Mouse (Mus musculus) left cerebral cortex, adult 11 months (tissue): ENCODE results near the gene P2rx5.
A peak's percentile ranks its signal among the peaks of the same experiment; 100 is the strongest.

Experiments used
- DNase-seq: peaks from one replicate; pipeline ENCODE4 v3.0.0; 2022; ENCODE audit warnings: low spot score

The P2rx5 gene

GRCm38 (mm10) chr11:73176186-73176585, 16.0 kb downstream of the P2rx5 start:
- DNase-seq: no peak

- peak; percentile 93 for DNase-seq
These were observed 16.6 kb downstream of the P2rx5 start, which contains the start of the genes Emc6 and Tax1bp3 for GRCm38 (mm10) chr11:73176608-73177508. Emc6 (minus strand) TSS chr11:73177037. Tax1bp3 (plus strand) TSS chr11:73177083.

DNA sequence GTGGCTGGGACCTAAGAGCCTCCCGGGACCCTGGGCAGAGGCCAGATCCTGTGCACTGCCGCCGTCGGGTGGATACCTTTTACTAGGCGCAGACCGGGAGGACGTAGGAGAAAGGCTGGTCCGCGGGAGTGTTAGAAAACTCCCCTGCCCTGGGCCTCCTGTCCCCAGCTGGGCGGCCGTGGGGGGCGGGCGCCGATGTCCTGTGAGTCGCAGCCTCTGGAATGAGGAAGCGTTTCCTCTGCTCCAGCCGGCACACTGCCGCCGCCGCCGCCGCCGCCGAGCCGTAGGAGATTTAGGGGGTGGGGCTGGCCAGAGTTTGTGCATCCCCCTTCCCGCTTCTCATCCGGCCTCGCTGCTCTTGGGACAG, 17.3 kb downstream of the P2rx5 start:
- no peak for DNase-seq

GRCm38 (mm10) chr11:73177895-73178294, 17.7 kb downstream of the P2rx5 start:
- DNase-seq: no peak

DNA sequence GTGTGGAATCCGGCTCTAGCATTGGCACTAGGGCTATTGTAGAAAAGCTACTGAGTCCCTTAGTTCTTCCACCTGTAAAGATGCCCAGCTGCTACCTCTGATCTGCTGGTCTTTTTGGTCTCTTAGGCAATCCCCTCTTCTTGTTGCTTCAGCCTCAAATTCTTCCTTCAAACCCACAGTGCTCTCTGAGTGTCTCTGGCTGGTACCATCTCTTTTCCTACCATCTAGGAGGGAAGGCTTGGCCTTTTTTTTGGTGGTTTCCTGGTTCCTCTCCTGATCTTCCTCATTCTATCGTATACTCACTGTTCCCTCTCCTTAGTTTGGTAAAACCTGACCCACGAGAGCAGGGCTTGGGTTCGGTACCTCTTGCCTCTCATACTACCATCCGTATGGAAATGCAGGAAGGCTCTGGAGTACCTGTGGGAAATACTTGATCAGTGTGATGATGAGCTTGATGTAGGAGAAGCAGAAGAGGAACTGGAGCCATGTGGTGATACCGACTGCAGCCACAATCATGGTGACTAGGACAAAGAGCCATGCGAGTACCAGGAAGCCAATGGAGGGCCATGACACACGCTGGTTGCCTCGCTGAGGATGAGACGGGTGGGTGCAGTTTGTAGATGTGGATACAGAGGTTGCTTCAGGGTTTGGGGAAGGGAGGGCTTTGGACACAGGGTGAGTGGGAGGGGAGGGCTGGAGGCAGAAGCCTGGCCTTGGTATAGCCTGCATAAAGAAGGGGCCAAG, 25.8 kb downstream of the P2rx5 start:
- DNase-seq: no peak

DNA sequence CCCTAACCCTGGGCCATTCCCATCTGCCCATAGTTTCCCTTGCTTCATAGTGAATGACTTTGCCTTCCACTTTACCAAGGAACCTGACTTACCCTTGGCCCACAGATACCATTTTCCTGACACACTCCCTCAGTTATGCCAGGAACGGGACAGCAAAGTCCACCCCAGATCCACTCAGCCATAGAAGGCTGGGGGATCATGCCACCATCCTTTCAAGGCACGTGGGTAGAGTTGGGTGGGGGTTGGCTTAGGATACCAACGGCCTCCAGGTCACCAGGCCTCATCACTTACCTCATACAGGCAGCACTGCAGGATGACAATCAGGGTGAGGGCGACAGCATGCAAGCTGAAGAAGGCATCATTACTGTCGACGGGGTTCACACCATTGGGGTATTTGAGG, 27.0 kb downstream of the P2rx5 start:
- no peak for DNase-seq

GRCm38 (mm10) chr11:73193047-73193446, 32.8 kb downstream of the P2rx5 start:
- DNase-seq: no peak

GRCm38 (mm10) chr11:73194444-73194843, 34.2 kb downstream of the P2rx5 start:
- no peak for DNase-seq

- no peak for DNase-seq
These were observed 38.0 kb downstream of the P2rx5 start for GRCm38 (mm10) chr11:73198190-73198589.

- peak; percentile 88 for DNase-seq
These were observed 38.5 kb downstream of the P2rx5 start, which contains the start of gene Ctns for GRCm38 (mm10) chr11:73198603-73199229. Ctns (minus strand) TSS chr11:73199042.

- peak; percentile 96 for DNase-seq
These were observed 39.0 kb downstream of the P2rx5 start, which contains the start of gene Shpk for GRCm38 (mm10) chr11:73199230-73199712. Shpk (plus strand) TSS chr11:73199460.

- no peak for DNase-seq
These were observed 39.7 kb downstream of the P2rx5 start for GRCm38 (mm10) chr11:73199879-73200278.

DNA sequence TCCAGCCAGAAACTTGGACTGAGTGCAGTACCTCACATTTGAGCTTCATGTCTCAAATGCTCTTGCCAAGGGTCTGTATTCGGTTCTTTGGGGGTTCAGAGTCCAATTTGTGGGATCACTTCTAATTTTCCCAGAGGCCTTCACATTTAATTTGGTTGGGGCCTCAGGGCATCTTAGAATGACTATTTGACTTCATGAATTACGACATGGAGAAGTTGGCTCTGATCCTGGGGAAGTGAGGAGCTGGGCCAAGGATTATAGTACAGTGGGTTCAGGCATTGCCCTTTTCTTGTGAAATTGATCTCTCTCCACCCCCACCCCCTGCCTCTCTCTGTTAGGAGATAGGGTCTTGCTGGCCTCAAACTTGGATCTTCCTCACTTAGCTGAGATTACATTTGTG, 40.8 kb downstream of the P2rx5 start:
- no peak for DNase-seq

- no peak for DNase-seq
These were observed 41.4 kb downstream of the P2rx5 start for GRCm38 (mm10) chr11:73201597-73201996.

- DNase-seq: no peak
These were observed 43.7 kb downstream of the P2rx5 start for GRCm38 (mm10) chr11:73203895-73204294.

DNA sequence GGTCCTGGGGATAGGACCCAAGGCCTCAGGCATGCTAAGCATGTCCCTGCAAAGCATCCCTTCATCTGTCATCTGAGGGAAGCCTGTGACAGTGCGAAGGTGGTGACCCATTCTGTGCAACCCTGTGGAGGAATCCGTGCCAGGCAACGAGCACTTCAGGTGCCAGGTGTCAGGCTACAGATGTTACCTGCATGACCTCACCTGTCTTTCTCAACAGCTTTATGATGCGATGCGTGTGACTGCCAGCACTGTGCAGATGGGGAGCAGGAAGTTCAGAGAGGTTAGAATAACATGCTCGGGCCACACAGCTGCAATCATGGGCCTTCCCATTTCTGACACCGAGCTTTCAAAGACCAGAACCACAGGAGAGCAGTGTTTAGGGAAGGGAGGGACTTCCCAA, 45.0 kb downstream of the P2rx5 start:
- no peak for DNase-seq

DNA sequence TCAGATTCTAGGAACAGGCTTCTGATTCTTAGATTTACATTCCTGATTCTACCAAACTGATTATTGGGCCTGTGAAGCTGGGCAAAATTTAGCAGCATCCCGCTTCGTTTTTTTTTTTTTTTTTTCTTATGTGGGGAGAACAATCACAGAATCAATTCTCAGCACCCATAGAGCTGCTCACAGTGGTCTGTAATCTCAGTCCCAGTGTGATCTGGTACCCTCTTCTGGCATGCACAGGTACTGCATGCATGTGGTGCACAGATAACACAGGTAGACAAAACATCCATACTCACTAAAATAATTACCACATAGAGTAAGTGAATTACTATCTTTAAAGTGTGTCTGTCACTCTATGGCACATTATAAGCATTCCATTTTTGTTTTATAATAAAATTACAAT, 47.4 kb downstream of the P2rx5 start:
- DNase-seq: no peak

DNA sequence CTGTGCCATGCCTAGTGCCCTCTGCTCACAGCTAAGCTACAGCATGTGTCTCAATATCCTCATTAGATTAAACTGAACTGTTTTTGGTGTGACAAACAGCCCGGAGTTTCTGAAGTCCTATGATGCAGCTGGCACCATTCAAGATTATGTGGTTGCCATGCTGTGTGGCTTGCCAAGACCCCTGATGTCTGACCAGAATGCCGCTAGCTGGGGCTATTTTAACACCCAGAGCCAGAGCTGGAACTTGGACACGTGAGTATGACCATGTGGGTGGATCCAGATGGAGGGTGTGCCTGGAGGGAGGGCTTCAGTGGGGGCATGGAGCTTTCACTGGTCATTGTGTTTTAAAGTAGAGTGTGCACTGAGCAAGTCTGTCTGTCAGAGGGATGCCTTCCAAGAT, 53.7 kb downstream of the P2rx5 start:
- no peak for DNase-seq

DNA sequence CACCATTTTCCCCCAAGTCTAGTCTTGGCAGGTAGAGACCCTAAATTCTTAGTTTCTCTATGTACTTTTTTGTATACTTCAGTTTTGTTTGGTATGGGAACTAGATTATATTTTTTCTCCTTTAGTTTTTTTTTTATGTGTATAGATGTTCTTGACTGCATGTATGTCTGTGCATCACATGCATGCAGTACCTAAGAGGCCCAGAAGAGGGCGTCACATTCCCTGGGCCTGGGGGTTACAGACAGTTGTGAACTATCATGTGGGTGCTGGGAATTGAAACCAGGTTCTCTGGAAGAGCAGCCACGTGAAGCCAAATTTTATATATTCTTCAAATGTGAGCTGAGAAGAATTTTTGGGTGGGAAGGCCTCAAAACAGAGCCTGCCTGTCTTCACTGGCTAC, 59.5 kb downstream of the P2rx5 start:
- DNase-seq: no peak

DNA sequence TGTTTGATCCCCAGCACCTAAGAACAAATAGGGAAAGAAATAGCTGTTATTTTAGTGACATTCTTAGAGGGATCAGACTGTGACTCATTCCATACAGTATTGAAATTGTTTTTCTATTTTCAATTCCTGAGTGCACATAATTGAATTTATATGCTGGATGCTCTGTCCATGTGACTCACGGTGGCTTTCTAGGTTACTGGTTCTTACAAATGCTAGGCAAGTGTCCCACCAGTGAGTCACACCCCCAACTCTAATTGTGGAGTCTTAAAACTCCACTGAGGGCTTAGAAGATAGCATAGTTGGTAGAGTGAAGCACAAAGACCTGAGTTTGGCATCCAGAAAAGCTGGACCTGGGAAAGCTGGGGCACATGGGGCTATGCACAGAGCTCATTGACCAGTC, 60.4 kb downstream of the P2rx5 start:
- no peak for DNase-seq
